Mouse (Mus musculus) MEL (cell line): ENCODE data around the gene Gm4353. TPM values are rescaled to one million over a fixed set of nuclear protein-coding genes. Genes with fewer than 3 reads are reported as not detected.

Experiments
- DNase-seq: peaks from one replicate; pipeline ENCODE4 v3.0.0; 2011; ENCODE audit warnings: low read depth, low spot score
- H3K27ac ChIP-seq: 2 replicates; pipeline ENCODE4 v1.5.1; 2012; ENCODE audit warnings: low read depth, mild to moderate bottlenecking, control low read depth, low read length, moderate library complexity; ENCODE audit not compliant: control insufficient read depth
- H3K27me3 ChIP-seq, 2 experiments: fragments of 150-350 bp in 1 of 2; sonication (generic) in 1 of 2; 2 replicates each; pipeline ENCODE4 v1.6.1; 2012; ENCODE audit warnings: low read length in 2 of 2, mild to moderate bottlenecking in 2 of 2, improper control_type of control experiment in 1 of 2, moderate library complexity in 1 of 2; ENCODE audit not compliant: insufficient read depth in 2 of 2, control insufficient read depth in 1 of 2
- H3K36me3 ChIP-seq, 2 experiments: 2 replicates each; pipeline ENCODE4 v1.6.1; 2012 to 2014; ENCODE audit warnings: low read length in 2 of 2, improper control_type of control experiment in 1 of 2, inconsistent platforms in 1 of 2, mild to moderate bottlenecking in 1 of 2; ENCODE audit not compliant: insufficient read depth in 2 of 2, control insufficient read depth in 1 of 2
- H3K4me1 ChIP-seq, 2 experiments: fragments of 150-350 bp in 1 of 2; sonication (generic) in 1 of 2; 2 replicates each; pipeline ENCODE4 v1.6.1; 2012; ENCODE audit warnings: low read length in 2 of 2, improper control_type of control experiment in 1 of 2, mild to moderate bottlenecking in 1 of 2; ENCODE audit not compliant: insufficient read depth in 2 of 2, control insufficient read depth in 1 of 2
- H3K4me3 ChIP-seq, 2 experiments: fragments of 150-350 bp in 1 of 2; sonication (generic) in 1 of 2; 2 replicates each; pipeline ENCODE4 v1.5.1; 2012; ENCODE audit warnings: low read depth in 2 of 2, low read length in 2 of 2, mild to moderate bottlenecking in 2 of 2, moderate library complexity in 2 of 2, control low read depth in 1 of 2, improper control_type of control experiment in 1 of 2; ENCODE audit not compliant: control insufficient read depth in 1 of 2, insufficient read depth in 1 of 2
- H3K79me2 ChIP-seq: 2 replicates; pipeline ENCODE4 v1.6.1; 2012; ENCODE audit warnings: mild to moderate bottlenecking, low read length, moderate library complexity; ENCODE audit not compliant: control insufficient read depth, poor library complexity, insufficient read depth
- H3K9ac ChIP-seq: 2 replicates; pipeline ENCODE4 v1.6.1; 2012; ENCODE audit warnings: low read depth, mild to moderate bottlenecking, control low read depth, low read length, moderate library complexity; ENCODE audit not compliant: control insufficient read depth, poor library complexity, severe bottlenecking
- H3K9me3 ChIP-seq: fragments of 150-350 bp; sonication (generic); replicated peaks from 2 replicates; pipeline ENCODE4 v1.6.1; 2012; ENCODE audit warnings: mild to moderate bottlenecking, low read length, improper control_type of control experiment, moderate library complexity; ENCODE audit not compliant: insufficient read depth
- BHLHE40 ChIP-seq: IDR thresholded peaks from 2 replicates; pipeline ENCODE4 v1.6.1; 2012; ENCODE audit warnings: low read depth, mild to moderate bottlenecking, inconsistent platforms, low read length, improper control_type of control experiment, borderline replicate concordance
- CTCF ChIP-seq, 3 experiments: IDR thresholded peaks in 2 of 3; conservative IDR thresholded peaks in 1 of 3; 2 replicates each; pipeline ENCODE4 v1.5.1; 2011 to 2012; ENCODE audit warnings: low read length in 3 of 3, low read depth in 2 of 3, mild to moderate bottlenecking in 2 of 3, improper control_type of control experiment in 1 of 3, inconsistent platforms in 1 of 3, mixed read lengths in 1 of 3, moderate library complexity in 1 of 3; ENCODE audit not compliant: control insufficient read depth in 1 of 3, insufficient read depth in 1 of 3, poor library complexity in 1 of 3, severe bottlenecking in 1 of 3
- ELF1 ChIP-seq: IDR thresholded peaks from 2 replicates; pipeline ENCODE4 v1.6.1; 2014; ENCODE audit warnings: low read depth, mild to moderate bottlenecking, inconsistent platforms, low read length, improper control_type of control experiment, moderate library complexity
- EP300 ChIP-seq, 2 experiments: IDR thresholded peaks; 2 replicates each; pipeline ENCODE4 v1.6.1; 2011; ENCODE audit warnings: improper control_type of control experiment in 2 of 2, low read length in 2 of 2, low read depth in 1 of 2, mild to moderate bottlenecking in 1 of 2
- ETS1 ChIP-seq: IDR thresholded peaks from 2 replicates; pipeline ENCODE4 v1.6.1; 2012; ENCODE audit warnings: low read depth, mild to moderate bottlenecking, inconsistent platforms, low read length, improper control_type of control experiment, moderate library complexity
- JUND ChIP-seq: IDR thresholded peaks from 2 replicates; pipeline ENCODE4 v1.6.1; 2011; ENCODE audit warnings: low read depth, mild to moderate bottlenecking, improper control_type of control experiment, low read length
- MEF2A ChIP-seq: IDR thresholded peaks from 2 replicates; pipeline ENCODE4 v1.6.1; 2014; ENCODE audit warnings: low read depth, mild to moderate bottlenecking, inconsistent platforms, low read length, improper control_type of control experiment; ENCODE audit not compliant: poor library complexity, insufficient replicate concordance, severe bottlenecking; ENCODE audit errors: extremely low read depth
- MXI1 ChIP-seq: IDR thresholded peaks from 2 replicates; pipeline ENCODE4 v1.6.1; 2011; ENCODE audit warnings: mild to moderate bottlenecking, low read depth, low read length, improper control_type of control experiment
- POLR2A ChIP-seq, 2 experiments: IDR thresholded peaks; 2 replicates each; pipeline ENCODE4 v1.6.1; 2011 to 2012; ENCODE audit warnings: low read length in 2 of 2, mild to moderate bottlenecking in 2 of 2, control low read depth in 1 of 2, improper control_type of control experiment in 1 of 2, low read depth in 1 of 2, moderate library complexity in 1 of 2; ENCODE audit not compliant: control insufficient read depth in 1 of 2, insufficient read depth in 1 of 2, poor library complexity in 1 of 2
- RCOR1 ChIP-seq: IDR thresholded peaks from 2 replicates; pipeline ENCODE4 v1.6.1; 2012; ENCODE audit warnings: low read depth, mild to moderate bottlenecking, inconsistent platforms, low read length, improper control_type of control experiment
- TBP ChIP-seq: IDR thresholded peaks from 2 replicates; pipeline ENCODE4 v1.8.0; 2011; ENCODE audit warnings: low read depth, low read length, improper control_type of control experiment
- USF1 ChIP-seq: IDR thresholded peaks from 2 replicates; pipeline ENCODE4 v1.6.1; 2014; ENCODE audit warnings: low read depth, mild to moderate bottlenecking, inconsistent platforms, low read length, improper control_type of control experiment, moderate library complexity
- USF2 ChIP-seq, 2 experiments: IDR thresholded peaks; 2 replicates each; pipeline ENCODE4 v1.6.1; 2011 to 2012; ENCODE audit warnings: improper control_type of control experiment in 2 of 2, low read length in 2 of 2, borderline replicate concordance in 1 of 2, inconsistent platforms in 1 of 2, low read depth in 1 of 2, mild to moderate bottlenecking in 1 of 2; ENCODE audit not compliant: insufficient read depth in 1 of 2
- ZNF384 ChIP-seq: IDR thresholded peaks from 2 replicates; pipeline ENCODE4 v1.6.1; 2012; ENCODE audit warnings: low read depth, mild to moderate bottlenecking, inconsistent platforms, low read length, improper control_type of control experiment
- polyA plus RNA-seq, 2 experiments: library from polyadenylated mRNA; stranded (reverse) in 1 of 2; unstranded in 1 of 2; fragments of >175 nt in 1 of 2; fragments of >200 nt in 1 of 2; gene quantifications; 2 replicates each; pipeline versions ENCODE4 v1.2.1 to v1.2.4; 2012; ENCODE audit warnings: low replicate concordance in 2 of 2, low read depth in 1 of 2; ENCODE audit not compliant: insufficient read length in 2 of 2, insufficient read depth in 1 of 2, missing spikeins in 1 of 2
- total RNA-seq: library from RNA; depleted of rRNA; stranded (reverse); fragments of 300-350 nt; gene quantifications from 2 replicates; pipeline ENCODE4 v1.2.3, GENCODE M21; 2012

Gm4353 gene
- total and polyA plus RNA-seq, 3 experiments: 21.0 to 22.7 TPM; not detected in 1

DNA sequence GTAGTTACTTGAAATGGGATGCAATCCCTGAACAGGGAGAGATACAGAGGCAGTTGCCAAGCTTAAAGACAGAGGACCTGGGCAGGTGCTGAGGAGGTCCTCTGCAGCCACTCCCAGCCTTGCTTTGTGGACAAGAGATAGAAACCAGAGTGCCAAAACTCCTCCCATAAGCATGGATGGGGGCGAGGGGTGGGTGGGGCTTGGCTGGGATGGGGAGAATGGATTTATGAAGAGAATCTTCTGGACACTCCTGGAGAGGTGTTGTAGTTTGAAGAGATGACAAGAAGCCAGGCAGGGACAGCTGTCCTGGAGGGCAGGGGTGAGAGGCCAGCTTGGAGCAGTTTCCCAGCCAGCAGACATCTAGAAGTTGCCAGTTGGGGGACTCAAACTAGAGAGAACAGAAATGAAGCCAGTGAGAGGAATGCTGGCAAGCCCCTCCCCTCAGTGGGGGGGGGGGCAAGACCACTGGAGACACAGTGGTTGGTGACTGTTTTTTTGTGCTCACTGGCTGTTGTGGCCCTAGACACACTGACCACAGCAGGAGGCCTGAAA is 34.9 kb upstream of the Gm4353 start:
- H3K36me3 ChIP-seq: no peaks in the 10 kb centered on the region
- H3K9me3 ChIP-seq: no peaks in the 10 kb centered on the region
- no peak overlapping the region for H3K27ac ChIP-seq
- H3K9ac ChIP-seq: no peak overlapping the region
- H3K27me3 ChIP-seq: no peaks in the 10 kb centered on the region
- no peaks in the 10 kb centered on the region for H3K4me1 ChIP-seq
- DNase-seq: no peak
- H3K79me2 ChIP-seq: no peaks in the 10 kb centered on the region
- H3K4me3 ChIP-seq: no peak overlapping the region
- no peak for TF ChIP-seq EP300 (IDR thresholded peaks at IDR 0.05; ENCODE audit: low read depth in 1 of 2, low read length in 2 of 2)
- no peak for TF ChIP-seq BHLHE40
- no peak for TF ChIP-seq MEF2A
- TF ChIP-seq POLR2A (IDR thresholded peaks at IDR 0.05; ENCODE audit: control insufficient read depth in 1 of 2, insufficient read depth in 1 of 2, low read depth in 1 of 2, low read length in 2 of 2, poor library complexity in 1 of 2): no peak
- no peak for TF ChIP-seq MXI1
- no peak for TF ChIP-seq USF1
- TF ChIP-seq RCOR1: no peak
- no peak for TF ChIP-seq ETS1
- TF ChIP-seq TBP: no peak
- TF ChIP-seq ELF1: no peak
- no peak for TF ChIP-seq JUND
- TF ChIP-seq, all 39 proteins: peak for 0

GRCm38 (mm10) chr7:116115991-116116390 is 31.6 kb upstream of the Gm4353 start:
- no peak for DNase-seq
- TF ChIP-seq ZNF384: no peak
- no peak for TF ChIP-seq CTCF (IDR thresholded peaks at IDR 0.05 in 2 of 3, conservative IDR thresholded peaks at IDR 0.05 in 1 of 3; ENCODE audit: control insufficient read depth in 1 of 3, insufficient read depth in 1 of 3, low read depth in 2 of 3, low read length in 3 of 3, poor library complexity in 1 of 3, severe bottlenecking in 1 of 3)
- TF ChIP-seq USF1: no peak
- no peak for TF ChIP-seq USF2 (IDR thresholded peaks at IDR 0.05; ENCODE audit: borderline replicate concordance in 1 of 2, insufficient read depth in 1 of 2, low read depth in 1 of 2, low read length in 2 of 2)
- TF ChIP-seq, all 39 proteins: peak for 0
- Histone ChIP-seq H3K4me3 (no peak overlapping the region), H3K36me3 (no peaks in the 10 kb centered on the region), H3K4me1 (no peaks in the 10 kb centered on the region), H3K9ac (no peak overlapping the region), H3K27me3 (no peaks in the 10 kb centered on the region), H3K27ac (no peak overlapping the region), H3K79me2 (no peaks in the 10 kb centered on the region), H3K9me3 (no peaks in the 10 kb centered on the region)
